In the genomic region with DNA sequence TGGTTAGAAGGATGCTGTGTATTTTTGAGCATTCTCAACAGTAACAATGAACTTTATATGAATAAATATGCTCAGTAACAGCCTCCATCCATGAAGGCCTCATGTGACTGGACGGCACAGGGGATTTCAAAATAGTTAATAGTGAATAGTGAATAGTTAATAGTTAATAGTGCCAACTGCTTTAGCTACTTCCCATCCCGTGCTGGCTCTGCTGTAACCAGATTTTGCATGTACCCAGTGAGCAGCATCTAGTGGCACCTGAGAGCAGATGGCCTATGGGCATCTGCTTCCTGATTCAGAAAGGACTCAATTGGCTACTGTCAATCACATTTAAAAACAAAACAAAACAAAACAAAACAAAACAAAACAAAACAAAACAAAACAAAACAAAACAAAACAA, we compare ENCODE assay signal across 20 mouse cellular contexts.
"Had no signal": no experiment of that assay in that cellular context is flagged by ENCODE, and none has a peak within 500 bp of the region (broad histone marks: within the 10 kb centered on the region; RNA-seq: fewer than 3 reads in every experiment).

No protein-coding gene starts in this region.

- H3K27ac ChIP-seq: gastrocnemius, adult 2 months; heart, embryonic 10.5 days; hindbrain, embryonic 13.5 days; hindbrain, embryonic 15.5 days; hindbrain, postnatal 0 days; limb, embryonic 13.5 days; limb, embryonic 15.5 days; liver, embryonic 12.5 days; liver, embryonic 14.5 days had no signal

- H3K4me2 ChIP-seq: heart, embryonic 12.5 days; hindbrain, embryonic 13.5 days; hindbrain, embryonic 15.5 days; limb, embryonic 13.5 days; limb, embryonic 15.5 days; liver, embryonic 12.5 days had no signal

- ATAC-seq: forebrain, embryonic 16.5 days; hindbrain, postnatal 0 days; intestine, embryonic 16.5 days; liver, embryonic 12.5 days had no signal

- H3K36me3 ChIP-seq: heart, embryonic 10.5 days; heart, embryonic 12.5 days; hindbrain, embryonic 13.5 days; hindbrain, embryonic 15.5 days; limb, embryonic 13.5 days; limb, embryonic 15.5 days; liver, embryonic 12.5 days had no signal

- DNase-seq: gastrocnemius, adult 2 months; gastrocnemius, postnatal 10 days; gastrocnemius, postnatal 25 days; heart, adult 18-20 months; heart, postnatal 10 days; layer of hippocampus, adult 9-11 months; layer of hippocampus, postnatal 36 days; left cerebral cortex, postnatal 4 days; lung, adult 18-20 months had no signal

- H3K27me3 ChIP-seq: heart, embryonic 12.5 days; hindbrain, embryonic 13.5 days; hindbrain, embryonic 15.5 days; limb, embryonic 13.5 days; limb, embryonic 15.5 days; liver, embryonic 12.5 days had no signal

- H3K9ac ChIP-seq: heart, embryonic 12.5 days; hindbrain, embryonic 13.5 days; hindbrain, embryonic 15.5 days; limb, embryonic 13.5 days; limb, embryonic 15.5 days; liver, embryonic 12.5 days; liver, embryonic 14.5 days had no signal

- H3K4me1 ChIP-seq: heart, embryonic 10.5 days; heart, embryonic 12.5 days; hindbrain, embryonic 13.5 days; hindbrain, embryonic 15.5 days; limb, embryonic 13.5 days; limb, embryonic 15.5 days; liver, embryonic 12.5 days had no signal

- H3K9me3 ChIP-seq: heart, embryonic 10.5 days; heart, embryonic 12.5 days; hindbrain, embryonic 13.5 days; hindbrain, embryonic 15.5 days; limb, embryonic 13.5 days; limb, embryonic 15.5 days; liver, embryonic 12.5 days had no signal

- H3K4me3 ChIP-seq: gastrocnemius, adult 2 months; heart, embryonic 10.5 days; heart, embryonic 12.5 days; hindbrain, embryonic 13.5 days; hindbrain, embryonic 15.5 days; limb, embryonic 13.5 days; limb, embryonic 15.5 days; liver, embryonic 12.5 days had no signal
